Mouse (Mus musculus) urinary bladder, postnatal 25 days (tissue): ENCODE results near the gene Uqcr11.

Experiments
- DNase-seq: peaks from one replicate; pipeline ENCODE4 v3.0.0; 2022; ENCODE audit warnings: low spot score

Gene Uqcr11

GRCm38 (mm10) chr10:80376160-80376559, 30.5 kb downstream of the Uqcr11 start:
- peak; percentile 94 for DNase-seq

GRCm38 (mm10) chr10:80374063-80374462, 32.6 kb downstream of the Uqcr11 start:
- DNase-seq, result peak; percentile 69

GRCm38 (mm10) chr10:80372706-80373105, 33.9 kb downstream of the Uqcr11 start:
- DNase-seq, result no peak

GRCm38 (mm10) chr10:80371983-80372382, 34.6 kb downstream of the Uqcr11 start:
- no peak for DNase-seq

- no peak for DNase-seq
Observed at GRCm38 (mm10) chr10:80371411-80371966, 35.1 kb downstream of the Uqcr11 start.

- no peak for DNase-seq
Observed at GRCm38 (mm10) chr10:80369995-80370747, 36.5 kb downstream of the Uqcr11 start.

- no peak for DNase-seq
Observed at GRCm38 (mm10) chr10:80368392-80368791, 38.2 kb downstream of the Uqcr11 start.

GRCm38 (mm10) chr10:80367954-80368353, 38.7 kb downstream of the Uqcr11 start:
- DNase-seq, result no peak

- DNase-seq, result no peak
Observed at GRCm38 (mm10) chr10:80365736-80366135, 40.9 kb downstream of the Uqcr11 start.

GRCm38 (mm10) chr10:80363734-80364133, 42.9 kb downstream of the Uqcr11 start:
- DNase-seq, result no peak

- DNase-seq, result peak; percentile 51
Observed at GRCm38 (mm10) chr10:80357994-80358639, 48.5 kb downstream of the Uqcr11 start.

- DNase-seq, result no peak
Observed at GRCm38 (mm10) chr10:80357336-80357735, 49.3 kb downstream of the Uqcr11 start.

- DNase-seq, result no peak
Observed at GRCm38 (mm10) chr10:80356737-80357136, 49.9 kb downstream of the Uqcr11 start.

GRCm38 (mm10) chr10:80356001-80356682, 50.5 kb downstream of the Uqcr11 start, which contains the start of gene Plk5:
Gene Plk5, plus strand, starts transcription at chr10:80356459.
- no peak for DNase-seq

- DNase-seq, result no peak
Observed at GRCm38 (mm10) chr10:80355431-80355830, 51.2 kb downstream of the Uqcr11 start.
